Mouse (Mus musculus): ENCODE data around the gene Scarf2. TPM values are rescaled to one million over a fixed set of nuclear protein-coding genes. Genes with fewer than 3 reads are reported as not detected.
A peak's percentile ranks its signal among the peaks of the same experiment; 100 is the strongest.

Scarf2 gene
- polyA plus RNA-seq, 1 experiment from 2014 or later, result 11.1 TPM

GRCm38 (mm10) chr16:17779692-17780091 lies 17.4 kb upstream of the Scarf2 start:
- WGBS, result 78% methylated on average over 1 of the region's 1 CpGs
- no peak for ATAC-seq (ENCODE audit: insufficient number of reproducible peaks, insufficient read depth, low FRiP score, low read depth)

GRCm38 (mm10) chr16:17785337-17785736 lies 11.7 kb upstream of the Scarf2 start:
- no peaks in the 10 kb centered on the region for H3K9me3 ChIP-seq (ENCODE audit: control insufficient read depth, low read length)
- H3K9ac ChIP-seq (ENCODE audit: low read length), result no peak overlapping the region; the same call in 1 of the 2 replicates
- H3K4me2 ChIP-seq (ENCODE audit: low read length), result no peak overlapping the region
- H3K4me3 ChIP-seq (ENCODE audit: control insufficient read depth in 1 of 2, insufficient read depth in 1 of 2, low read depth in 1 of 2, low read length in 2 of 2), result no peak overlapping the region
- WGBS, result 51% methylated on average over 3 of the region's 3 CpGs
- peaks cover 74% of the 10 kb centered on the region for H3K36me3 ChIP-seq (ENCODE audit: control insufficient read depth, insufficient read depth, low read length)
- no peak overlapping the region for H3K27ac ChIP-seq (replicated peaks in 1 of 2; ENCODE audit: control insufficient read depth in 1 of 2, insufficient read depth in 1 of 2, low read depth in 2 of 2, low read length in 2 of 2)
- H3K4me1 ChIP-seq (ENCODE audit: control insufficient read depth in 2 of 2, insufficient read depth in 2 of 2, low read length in 2 of 2), result no peaks in the 10 kb centered on the region
- no peaks in the 10 kb centered on the region for H3K27me3 ChIP-seq (ENCODE audit: control insufficient read depth, insufficient read depth, low read length)
- no peak for ATAC-seq (ENCODE audit: insufficient number of reproducible peaks, insufficient read depth, low FRiP score, low read depth)

More at GRCm38 (mm10) chr16:17779692-17780091, 17.4 kb upstream of the Scarf2 start:
- Histone ChIP-seq H3K36me3 (ENCODE audit: control insufficient read depth, insufficient read depth, low read length) (peaks cover 69% of the 10 kb centered on the region), H3K27me3 (ENCODE audit: control insufficient read depth, insufficient read depth, low read length) (no peaks in the 10 kb centered on the region), H3K27ac (replicated peaks in 1 of 2; ENCODE audit: control insufficient read depth in 1 of 2, insufficient read depth in 1 of 2, low read depth in 2 of 2, low read length in 2 of 2) (no peak overlapping the region), H3K9ac (ENCODE audit: low read length) (no peak overlapping the region), H3K4me2 (ENCODE audit: low read length) (no peak overlapping the region), H3K4me3 (ENCODE audit: control insufficient read depth in 1 of 2, insufficient read depth in 1 of 2, low read depth in 1 of 2, low read length in 2 of 2) (no peak overlapping the region), H3K4me1 (ENCODE audit: control insufficient read depth in 2 of 2, insufficient read depth in 2 of 2, low read length in 2 of 2) (0 out of 4 replicates have a peak, but pooled peaks cover 0 to 5% of the 10 kb centered on the region in 2 experiments), H3K9me3 (ENCODE audit: control insufficient read depth, low read length) (no peaks in the 10 kb centered on the region)

GRCm38 (mm10) chr16:17792728-17793127 lies 4.4 kb upstream of the Scarf2 start:
- Histone ChIP-seq H3K36me3 (ENCODE audit: control insufficient read depth, insufficient read depth, low read length) (peaks cover 46% of the 10 kb centered on the region), H3K4me3 (ENCODE audit: control insufficient read depth in 1 of 2, insufficient read depth in 1 of 2, low read depth in 1 of 2, low read length in 2 of 2) (no peak overlapping the region)

GRCm38 (mm10) chr16:17794047-17794446 lies 3.0 kb upstream of the Scarf2 start:
- H3K27me3 ChIP-seq (ENCODE audit: control insufficient read depth, insufficient read depth, low read length), result peaks cover 26% of the 10 kb centered on the region

More at GRCm38 (mm10) chr16:17792728-17793127, 4.4 kb upstream of the Scarf2 start:
- Histone ChIP-seq H3K27me3 (ENCODE audit: control insufficient read depth, insufficient read depth, low read length) (0 out of 2 replicates have a peak, but pooled peaks cover 13% of the 10 kb centered on the region), H3K27ac (replicated peaks in 1 of 2; ENCODE audit: control insufficient read depth in 1 of 2, insufficient read depth in 1 of 2, low read depth in 2 of 2, low read length in 2 of 2) (no peak overlapping the region), H3K4me1 (ENCODE audit: control insufficient read depth in 2 of 2, insufficient read depth in 2 of 2, low read length in 2 of 2) (peaks cover 0 to 7% of the 10 kb centered on the region in 2 experiments; a peak in 1 of 4 replicates), H3K4me2 (ENCODE audit: low read length) (no peak overlapping the region), H3K9me3 (ENCODE audit: control insufficient read depth, low read length) (no peaks in the 10 kb centered on the region), H3K9ac (ENCODE audit: low read length) (no peak overlapping the region)
- 71% methylated on average over 3 of the region's 3 CpGs for WGBS
- no peak for ATAC-seq (ENCODE audit: insufficient number of reproducible peaks, insufficient read depth, low FRiP score, low read depth)

GRCm38 (mm10) chr16:17795643-17796042 lies 1.4 kb upstream of the Scarf2 start:
- no peak for ATAC-seq (ENCODE audit: insufficient number of reproducible peaks, insufficient read depth, low FRiP score, low read depth)
- Histone ChIP-seq H3K27ac (replicated peaks in 1 of 2; ENCODE audit: control insufficient read depth in 1 of 2, insufficient read depth in 1 of 2, low read depth in 2 of 2, low read length in 2 of 2) (no peak overlapping the region), H3K4me1 (ENCODE audit: control insufficient read depth in 2 of 2, insufficient read depth in 2 of 2, low read length in 2 of 2) (peaks cover 0 to 14% of the 10 kb centered on the region in 2 experiments; a peak in 1 of 4 replicates)

More at GRCm38 (mm10) chr16:17794047-17794446, 3.0 kb upstream of the Scarf2 start:
- no peak for ATAC-seq (ENCODE audit: insufficient number of reproducible peaks, insufficient read depth, low FRiP score, low read depth)
- Histone ChIP-seq H3K9me3 (ENCODE audit: control insufficient read depth, low read length) (no peaks in the 10 kb centered on the region), H3K36me3 (ENCODE audit: control insufficient read depth, insufficient read depth, low read length) (peaks cover 35% of the 10 kb centered on the region), H3K27ac (replicated peaks in 1 of 2; ENCODE audit: control insufficient read depth in 1 of 2, insufficient read depth in 1 of 2, low read depth in 2 of 2, low read length in 2 of 2) (no peak overlapping the region), H3K4me2 (ENCODE audit: low read length) (no peak overlapping the region), H3K9ac (ENCODE audit: low read length) (no peak overlapping the region), H3K4me1 (ENCODE audit: control insufficient read depth in 2 of 2, insufficient read depth in 2 of 2, low read length in 2 of 2) (peaks cover 0 to 14% of the 10 kb centered on the region in 2 experiments; a peak in 1 of 4 replicates), H3K4me3 (ENCODE audit: control insufficient read depth in 1 of 2, insufficient read depth in 1 of 2, low read depth in 1 of 2, low read length in 2 of 2) (no peak overlapping the region)
- WGBS, result 87% methylated on average over 4 of the region's 4 CpGs

GRCm38 (mm10) chr16:17796519-17796918 lies 563 bp upstream of the Scarf2 start:
- H3K36me3 ChIP-seq (ENCODE audit: control insufficient read depth, insufficient read depth, low read length), result peaks cover 12% of the 10 kb centered on the region
- no peak overlapping the region; a peak in 1 of 4 replicates for H3K27ac ChIP-seq (replicated peaks in 1 of 2; ENCODE audit: control insufficient read depth in 1 of 2, insufficient read depth in 1 of 2, low read depth in 2 of 2, low read length in 2 of 2)
- no peak for ATAC-seq (ENCODE audit: insufficient number of reproducible peaks, insufficient read depth, low FRiP score, low read depth)
- peaks cover 0 to 15% of the 10 kb centered on the region in 2 experiments; a peak in 2 of 4 replicates for H3K4me1 ChIP-seq (ENCODE audit: control insufficient read depth in 2 of 2, insufficient read depth in 2 of 2, low read length in 2 of 2)
- H3K9me3 ChIP-seq (ENCODE audit: control insufficient read depth, low read length), result no peaks in the 10 kb centered on the region
- no peak overlapping the region; the same call in 1 of the 2 replicates for H3K9ac ChIP-seq (ENCODE audit: low read length)
- H3K27me3 ChIP-seq (ENCODE audit: control insufficient read depth, insufficient read depth, low read length), result peaks cover 45% of the 10 kb centered on the region
- peak overlapping the region; percentile 65 to 66; a peak in 3 of 4 replicates for H3K4me3 ChIP-seq (ENCODE audit: control insufficient read depth in 1 of 2, insufficient read depth in 1 of 2, low read depth in 1 of 2, low read length in 2 of 2)
- peak overlapping the region; percentile 85 for H3K4me2 ChIP-seq (ENCODE audit: low read length)

More at GRCm38 (mm10) chr16:17795643-17796042, 1.4 kb upstream of the Scarf2 start:
- H3K9ac ChIP-seq (ENCODE audit: low read length), result no peak overlapping the region
- no peaks in the 10 kb centered on the region for H3K9me3 ChIP-seq (ENCODE audit: control insufficient read depth, low read length)
- WGBS, result 72% methylated on average over 5 of the region's 5 CpGs
- no peak overlapping the region for H3K4me3 ChIP-seq (ENCODE audit: control insufficient read depth in 1 of 2, insufficient read depth in 1 of 2, low read depth in 1 of 2, low read length in 2 of 2)
- peaks cover 21% of the 10 kb centered on the region for H3K36me3 ChIP-seq (ENCODE audit: control insufficient read depth, insufficient read depth, low read length)
- no peak overlapping the region for H3K4me2 ChIP-seq (ENCODE audit: low read length)
- peaks cover 36% of the 10 kb centered on the region for H3K27me3 ChIP-seq (ENCODE audit: control insufficient read depth, insufficient read depth, low read length)

- Histone ChIP-seq H3K27me3 (ENCODE audit: control insufficient read depth, insufficient read depth, low read length) (peaks cover 58% of the 10 kb centered on the region), H3K27ac (replicated peaks in 1 of 2; ENCODE audit: control insufficient read depth in 1 of 2, insufficient read depth in 1 of 2, low read depth in 2 of 2, low read length in 2 of 2) (peak overlapping the region; percentile 63 to 81), H3K4me1 (ENCODE audit: control insufficient read depth in 2 of 2, insufficient read depth in 2 of 2, low read length in 2 of 2) (peaks cover 9 to 28% of the 10 kb centered on the region in 2 experiments; a peak in 3 of 4 replicates), H3K4me2 (ENCODE audit: low read length) (peak overlapping the region; percentile 85), H3K9ac (ENCODE audit: low read length) (peak overlapping the region; percentile 84), H3K9me3 (ENCODE audit: control insufficient read depth, low read length) (no peaks in the 10 kb centered on the region), H3K4me3 (ENCODE audit: control insufficient read depth in 1 of 2, insufficient read depth in 1 of 2, low read depth in 1 of 2, low read length in 2 of 2) (peak overlapping the region; percentile 65 to 66), H3K36me3 (ENCODE audit: control insufficient read depth, insufficient read depth, low read length) (peaks cover under 1% of the 10 kb centered on the region)
- WGBS, result 5% methylated on average over 29 of the region's 29 CpGs
- no peak for ATAC-seq (ENCODE audit: insufficient number of reproducible peaks, insufficient read depth, low FRiP score, low read depth)
Measured at GRCm38 (mm10) chr16:17797812-17798311, 780 bp downstream of the Scarf2 start.

All from heart, embryonic 14.5 days (tissue).